Mouse (Mus musculus) gastrocnemius, postnatal 25 days (tissue): ENCODE measurements at regions not wholly inside any gene's neighbourhood (a gene's known extent, or its start where the extent isn't known, plus 50 kb on each side); places are given as distances from the start of the nearest gene placed in this dataset.

Source experiments
- DNase-seq: peaks from one replicate; pipeline ENCODE4 v3.0.0; 2022

- no peak for DNase-seq
Measured at GRCm38 (mm10) chr19:6645912-6646311, 103.1 kb upstream of the Slc22a12 start.

GRCm38 (mm10) chr19:6644871-6645270 is 102.0 kb upstream of the Slc22a12 start:
- DNase-seq: no peak

- DNase-seq: no peak
Measured at GRCm38 (mm10) chr19:6639681-6640080, 96.8 kb upstream of the Slc22a12 start.

GRCm38 (mm10) chr19:6633400-6633799 is 90.6 kb upstream of the Slc22a12 start:
- no peak for DNase-seq

GRCm38 (mm10) chr19:6631817-6632216 is 89.0 kb upstream of the Slc22a12 start:
- DNase-seq: no peak

GRCm38 (mm10) chr19:6630613-6630940 is 87.7 kb upstream of the Slc22a12 start:
- no peak for DNase-seq

GRCm38 (mm10) chr19:6629911-6630612 is 87.2 kb upstream of the Slc22a12 start:
- DNase-seq: no peak

- DNase-seq: no peak
Measured at GRCm38 (mm10) chr19:6625574-6625973, 82.7 kb upstream of the Slc22a12 start.

- no peak for DNase-seq
Measured at GRCm38 (mm10) chr19:6621023-6621422, 78.2 kb upstream of the Slc22a12 start.

GRCm38 (mm10) chr19:6619546-6619945 is 76.7 kb upstream of the Slc22a12 start:
- no peak for DNase-seq

GRCm38 (mm10) chr19:6616659-6617058 is 73.8 kb upstream of the Slc22a12 start:
- DNase-seq: no peak

- DNase-seq: no peak
Measured at GRCm38 (mm10) chr19:6612441-6612840, 69.6 kb upstream of the Slc22a12 start.

- DNase-seq: no peak
Measured at GRCm38 (mm10) chr19:6611921-6612320, 69.1 kb upstream of the Slc22a12 start.

- DNase-seq: no peak
Measured at GRCm38 (mm10) chr19:6610715-6611114, 67.9 kb upstream of the Slc22a12 start.

- no peak for DNase-seq
Measured at GRCm38 (mm10) chr19:6610051-6610450, 67.2 kb upstream of the Slc22a12 start.

GRCm38 (mm10) chr19:6607501-6607900 is 64.7 kb upstream of the Slc22a12 start:
- no peak for DNase-seq

- DNase-seq: no peak
Measured at GRCm38 (mm10) chr19:6606667-6607066, 63.8 kb upstream of the Slc22a12 start.

GRCm38 (mm10) chr19:6604702-6605101 is 61.9 kb upstream of the Slc22a12 start:
- DNase-seq: no peak

- no peak for DNase-seq
Measured at GRCm38 (mm10) chr19:6600873-6601530, 58.2 kb upstream of the Slc22a12 start.

- DNase-seq: no peak
Measured at GRCm38 (mm10) chr19:6599281-6599680, 56.4 kb upstream of the Slc22a12 start.

GRCm38 (mm10) chr19:6598186-6598585 is 55.4 kb upstream of the Slc22a12 start:
- no peak for DNase-seq

GRCm38 (mm10) chr19:6595801-6596200 is 53.0 kb upstream of the Slc22a12 start:
- DNase-seq: no peak
